Mouse (Mus musculus) liver, postnatal 0 days (tissue): ENCODE results near the gene Il13. TPM values are rescaled to one million over a fixed set of nuclear protein-coding genes. Genes with fewer than 3 reads are reported as not detected.

Experiments used
- ATAC-seq: fragments of 200-750 bp; cut with Nextera tagmentation; 2 replicates; pipeline ENCODE4 v1.8.0; 2017; ENCODE audit warnings: mild to moderate bottlenecking, moderate library complexity
- DNase-seq: peaks from one replicate; pipeline ENCODE4 v3.0.0-alpha.2; 2016
- H3K27ac ChIP-seq: fragments of 300-500 bp; sonication (generic); 2 replicates; pipeline ENCODE4 v1.5.1; 2014; ENCODE audit warnings: antibody characterized with exemption, moderate library complexity, mild to moderate bottlenecking, low read depth
- H3K27me3 ChIP-seq: fragments of 300-500 bp; sonication (generic); 2 replicates; pipeline ENCODE4 v1.6.1; 2014; ENCODE audit warnings: low read length, control low read depth, mixed read lengths; ENCODE audit not compliant: insufficient read depth
- H3K36me3 ChIP-seq: fragments of 300-500 bp; sonication (generic); replicated peaks from 2 replicates; pipeline ENCODE4 v1.6.1; 2014; ENCODE audit warnings: mild to moderate bottlenecking, control low read depth, low read length, moderate library complexity, mixed read lengths; ENCODE audit not compliant: insufficient read depth
- H3K4me1 ChIP-seq: fragments of 300-500 bp; sonication (generic); 2 replicates; pipeline ENCODE4 v1.6.1; 2014; ENCODE audit warnings: antibody characterized with exemption, mild to moderate bottlenecking, control low read depth; ENCODE audit not compliant: insufficient read depth
- H3K4me2 ChIP-seq: fragments of 300-500 bp; sonication (generic); 2 replicates; pipeline ENCODE4 v1.6.1; 2014; ENCODE audit warnings: low read depth, mild to moderate bottlenecking, low read length, moderate library complexity, mixed read lengths
- H3K4me3 ChIP-seq: fragments of 300-500 bp; sonication (generic); 2 replicates; pipeline ENCODE4 v1.5.1; 2014; ENCODE audit warnings: low read depth, low read length
- H3K9ac ChIP-seq: fragments of 300-500 bp; sonication (generic); replicated peaks from 2 replicates; pipeline ENCODE4 v1.6.1; 2014; ENCODE audit warnings: mild to moderate bottlenecking, moderate library complexity
- H3K9me3 ChIP-seq: fragments of 300-500 bp; sonication (generic); 2 replicates; pipeline ENCODE4 v1.6.1; 2016; ENCODE audit warnings: mild to moderate bottlenecking, control low read depth, low read length, mixed read lengths
- CTCF ChIP-seq: sonication (generic); IDR thresholded peaks from 2 replicates; pipeline ENCODE4 v1.5.1; 2016; ENCODE audit warnings: antibody characterized with exemption, low read depth
- EP300 ChIP-seq: IDR thresholded peaks from 2 replicates; pipeline ENCODE4 v1.6.1; 2016; ENCODE audit warnings: antibody characterized with exemption, low read depth, mild to moderate bottlenecking
- WGBS: fragments of 180-500 bp; shearing (Covaris S2); extraction: QIAGEN DNeasy Blood & Tissue Kit; methylation state at CpG from one replicate; pipeline ENCODE4 v1.1.7; 2014; ENCODE audit not compliant: insufficient replicate concordance; 5-methylcytosine and 5-hydroxymethylcytosine counted together
- polyA plus RNA-seq: library from polyadenylated mRNA; unstranded; fragments of >200 nt; fragmentation: Nextera tagmentation; extraction: Ambion mirVana; gene quantifications from 2 replicates; pipeline ENCODE4 v1.2.1, GENCODE M21; 2015

Gene Il13
- polyA plus RNA-seq, 1 experiment from 2014 or later, result not detected

- WGBS, result 2% methylated on average over 27 of the region's 40 CpGs
- Histone ChIP-seq H3K4me3 (peak overlapping the region; percentile 21), H3K27me3 (peaks cover 22% of the 10 kb centered on the region; the same call in 1 of the 2 replicates), H3K27ac (no peak overlapping the region), H3K9ac (no peak overlapping the region), H3K4me2 (peak overlapping the region; percentile 62), H3K9me3 (no peaks in the 10 kb centered on the region), H3K4me1 (peaks cover 6% of the 10 kb centered on the region), H3K36me3 (no peaks in the 10 kb centered on the region)
- TF ChIP-seq EP300, result no peak
- no peak for TF ChIP-seq CTCF
- ATAC-seq (no peak), DNase-seq (peak; percentile 21)
These were observed 1.7 kb upstream of the Il13 start for GRCm38 (mm10) chr11:53636183-53636646.

GRCm38 (mm10) chr11:53635590-53636182 lies 1.2 kb upstream of the Il13 start:
- ATAC-seq, result no peak
- 40% methylated on average over 9 of the region's 9 CpGs for WGBS
- no peaks in the 10 kb centered on the region for H3K36me3 ChIP-seq
- no peaks in the 10 kb centered on the region for H3K9me3 ChIP-seq
- H3K4me2 ChIP-seq, result peak overlapping the region; percentile 62
- H3K4me3 ChIP-seq, result peak overlapping the region; percentile 21
- no peak overlapping the region for H3K9ac ChIP-seq
- peaks cover 6% of the 10 kb centered on the region for H3K4me1 ChIP-seq
- H3K27ac ChIP-seq, result no peak overlapping the region
- no peak for DNase-seq
- peaks cover 22% of the 10 kb centered on the region; the same call in 1 of the 2 replicates for H3K27me3 ChIP-seq
- TF ChIP-seq EP300 (no peak), CTCF (no peak)

GRCm38 (mm10) chr11:53633644-53634043 lies 858 bp downstream of the Il13 start:
- no peaks in the 10 kb centered on the region for H3K9me3 ChIP-seq
- 76% methylated on average over 7 of the region's 7 CpGs for WGBS
- TF ChIP-seq CTCF, result no peak
- no peak for TF ChIP-seq EP300
- H3K27me3 ChIP-seq, result peaks cover 22% of the 10 kb centered on the region; the same call in 1 of the 2 replicates
- no peak overlapping the region for H3K4me2 ChIP-seq
- peaks cover 6% of the 10 kb centered on the region for H3K4me1 ChIP-seq
- H3K27ac ChIP-seq, result no peak overlapping the region
- ATAC-seq (no peak), DNase-seq (no peak)
- no peak overlapping the region for H3K4me3 ChIP-seq
- H3K36me3 ChIP-seq, result no peaks in the 10 kb centered on the region
- H3K9ac ChIP-seq, result no peak overlapping the region

GRCm38 (mm10) chr11:53632122-53632733 lies 2.3 kb downstream of the Il13 start:
- DNase-seq, result no peak
- TF ChIP-seq EP300, result no peak
- peak; percentile 57 for TF ChIP-seq CTCF
- 79% methylated on average over 14 of the region's 14 CpGs for WGBS

GRCm38 (mm10) chr11:53627859-53628258 lies 6.6 kb downstream of the Il13 start:
- WGBS, result 17% methylated on average over 1 of the region's 1 CpGs
- H3K4me1 ChIP-seq, result peaks cover 4% of the 10 kb centered on the region; the same call in 1 of the 2 replicates
- no peak overlapping the region for H3K4me3 ChIP-seq
- no peak overlapping the region for H3K4me2 ChIP-seq
- DNase-seq, result peak; percentile 79
- TF ChIP-seq EP300, result no peak
- TF ChIP-seq CTCF, result peak; percentile 94
- no peaks in the 10 kb centered on the region for H3K36me3 ChIP-seq
- no peaks in the 10 kb centered on the region for H3K9me3 ChIP-seq
- no peak overlapping the region for H3K9ac ChIP-seq
- ATAC-seq, result peak; percentile 72
- no peak overlapping the region for H3K27ac ChIP-seq
- H3K27me3 ChIP-seq, result no peaks in the 10 kb centered on the region

More at GRCm38 (mm10) chr11:53632122-53632733, 2.3 kb downstream of the Il13 start:
- Histone ChIP-seq H3K4me1 (peaks cover 8% of the 10 kb centered on the region), H3K27ac (no peak overlapping the region), H3K27me3 (peaks cover 15% of the 10 kb centered on the region; the same call in 1 of the 2 replicates), H3K36me3 (no peaks in the 10 kb centered on the region), H3K4me2 (no peak overlapping the region), H3K9me3 (no peaks in the 10 kb centered on the region), H3K9ac (no peak overlapping the region), H3K4me3 (no peak overlapping the region)
- no peak for ATAC-seq

- H3K4me1 ChIP-seq, result peaks cover 4% of the 10 kb centered on the region; the same call in 1 of the 2 replicates
- ATAC-seq (no peak), DNase-seq (no peak)
- no peak overlapping the region for H3K4me2 ChIP-seq
- 65% methylated on average over 17 of the region's 17 CpGs for WGBS
- H3K27ac ChIP-seq, result no peak overlapping the region
- no peak overlapping the region for H3K4me3 ChIP-seq
- no peak overlapping the region for H3K9ac ChIP-seq
- TF ChIP-seq EP300 (no peak; the same call in 1 of the 2 replicates), CTCF (no peak)
- H3K27me3 ChIP-seq, result no peaks in the 10 kb centered on the region
- no peaks in the 10 kb centered on the region for H3K9me3 ChIP-seq
- H3K36me3 ChIP-seq, result no peaks in the 10 kb centered on the region
These were observed 7.6 kb downstream of the Il13 start for GRCm38 (mm10) chr11:53626802-53627373.
